Mouse (Mus musculus) lung, adult 2 months (tissue): ENCODE results near the gene Foxp1.

Source experiments
- CTCF ChIP-seq: fragments of 200-500 bp; IDR thresholded peaks from 2 replicates; pipeline ENCODE4 v1.5.1; 2011; ENCODE audit warnings: mild to moderate bottlenecking, low read length, control low read depth; ENCODE audit not compliant: insufficient read depth
- POLR2A ChIP-seq: fragments of 200-500 bp; IDR thresholded peaks from 2 replicates; pipeline ENCODE4 v1.6.1; 2011; ENCODE audit warnings: low read depth, mild to moderate bottlenecking, control low read depth, low read length, borderline replicate concordance; ENCODE audit errors: extremely low read depth

DNA sequence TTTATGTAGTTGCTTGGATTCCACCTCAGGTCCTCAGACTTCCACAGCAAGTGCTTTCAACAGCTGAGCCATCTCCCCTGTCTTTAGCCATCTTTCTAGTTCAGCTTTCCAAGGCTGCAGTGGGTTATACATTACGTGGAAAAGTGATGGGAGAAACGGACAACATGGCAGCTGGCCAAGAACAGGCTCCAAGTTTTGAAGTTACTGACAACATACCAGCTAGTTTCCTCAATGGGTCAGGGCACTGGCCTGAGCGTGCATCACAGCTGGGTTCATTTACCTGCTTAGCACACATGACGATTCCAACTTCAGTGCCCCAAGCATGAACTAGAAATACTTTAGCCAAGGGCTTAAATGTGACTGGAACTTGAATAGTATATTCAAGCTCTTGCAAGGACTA lies 404.0 kb downstream of the Foxp1 start:
- TF ChIP-seq POLR2A (no peak), CTCF (no peak)
